Mouse (Mus musculus): ENCODE results near the gene Folr2.

- TF ChIP-seq GATA1 (IDR thresholded peaks at IDR 0.05; ENCODE audit: borderline replicate concordance, low read length): no peak
- TF ChIP-seq FLI1 (IDR thresholded peaks at IDR 0.05; ENCODE audit: low read length): no peak
These were observed 31.5 kb upstream of the Folr2 start for GRCm38 (mm10) chr7:101888460-101888859.
